Comparison of ENCODE assay signal across 8 mouse cellular contexts in the genomic region with DNA sequence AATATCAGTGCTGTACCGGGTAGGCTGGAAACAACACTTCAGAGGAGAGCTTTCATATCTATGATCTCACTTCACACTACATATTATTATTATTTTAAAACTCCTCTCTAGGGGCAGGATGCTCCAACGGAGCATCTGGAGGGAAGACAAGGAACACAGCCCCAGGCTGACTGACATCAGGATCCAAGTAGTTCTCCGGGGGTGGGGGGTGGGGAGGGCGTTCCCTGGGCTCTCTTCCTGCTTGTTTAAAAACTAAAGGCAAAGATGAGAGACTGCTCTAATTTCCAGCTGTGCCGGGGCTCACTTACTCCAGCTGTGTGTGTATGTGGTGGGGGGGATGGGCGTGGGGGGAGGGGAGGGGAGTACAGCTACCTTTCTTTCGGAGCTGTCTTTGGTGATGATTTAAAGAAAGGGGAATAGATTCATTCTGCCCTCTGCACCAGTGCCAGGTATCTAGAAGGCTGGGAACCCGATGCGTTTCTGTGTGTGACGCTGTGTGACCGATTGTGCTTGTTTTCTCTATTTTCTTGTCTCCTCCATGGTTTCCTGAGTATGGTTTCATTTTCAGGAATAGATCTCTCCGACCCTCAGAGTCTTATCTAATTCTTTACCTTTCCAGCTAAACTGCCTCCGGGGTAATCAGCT. TPM values are rescaled to one million over a fixed set of nuclear protein-coding genes. Genes with fewer than 3 reads are reported as not detected.
DNase-seq lines count a peak whose midpoint lies in the region; ATAC-seq and TF ChIP-seq lines count a peak whose summit lies in the region.

No protein-coding gene starts in this region.

- peak overlapping the region; percentile 54 for H3K27ac ChIP-seq in hindbrain, embryonic 10.5 days
- H3K27ac ChIP-seq in lung, postnatal 0 days (ENCODE audit: low read length): 0 out of 2 replicates have a peak overlapping the region, but pooled peaks have one; percentile 60

- 5% methylated on average over 13 of the region's 13 CpGs for WGBS in hindbrain, embryonic 10.5 days
- WGBS in lung, postnatal 0 days: 4% methylated on average over 13 of the region's 13 CpGs

- DNase-seq in gastrocnemius, postnatal 14 days: peak; percentile 10
- no peak for DNase-seq in gastrocnemius, postnatal 10 days
- DNase-seq in embryo, embryonic 10 days (ENCODE audit: low spot score): peak; percentile 21
- peak; percentile 33 for DNase-seq in hindbrain, embryonic 10.5 days (ENCODE audit: low spot score)
- peak; percentile 68 for DNase-seq in lung, postnatal 0 days (ENCODE audit: low spot score)
- DNase-seq in thymus, postnatal 25 days: peak; percentile 14
- no peak for DNase-seq in right cerebral cortex, postnatal 10 days (ENCODE audit: low spot score in 2 of 2)
- DNase-seq in cerebellum, postnatal 4 days (ENCODE audit: low spot score in 2 of 2): no peak

- H3K9me3 ChIP-seq in hindbrain, embryonic 10.5 days: no peaks in the 10 kb centered on the region
- no peaks in the 10 kb centered on the region for H3K9me3 ChIP-seq in lung, postnatal 0 days (ENCODE audit: low read length)

- H3K9ac ChIP-seq in lung, postnatal 0 days (replicated peaks; ENCODE audit: low read depth): no peak overlapping the region; the same call in 1 of the 2 replicates

- peak overlapping the region; percentile 56 for H3K4me2 ChIP-seq in lung, postnatal 0 days (replicated peaks; ENCODE audit: low read depth, low read length)

- H3K27me3 ChIP-seq in hindbrain, embryonic 10.5 days (ENCODE audit: insufficient read depth, poor library complexity, severe bottlenecking): no peaks in the 10 kb centered on the region
- H3K27me3 ChIP-seq in lung, postnatal 0 days (replicated peaks; ENCODE audit: insufficient read depth, low read length): no peaks in the 10 kb centered on the region

- no peaks in the 10 kb centered on the region for H3K36me3 ChIP-seq in hindbrain, embryonic 10.5 days
- H3K36me3 ChIP-seq in lung, postnatal 0 days (ENCODE audit: insufficient read depth, low read length): no peaks in the 10 kb centered on the region

- H3K4me1 ChIP-seq in hindbrain, embryonic 10.5 days (replicated peaks): peaks cover 27% of the 10 kb centered on the region
- H3K4me1 ChIP-seq in lung, postnatal 0 days (ENCODE audit: insufficient read depth, low read depth, low read length): peaks cover 7% of the 10 kb centered on the region; the same call in 1 of the 2 replicates

- 0 out of 2 replicates have a peak, but pooled peaks have one; percentile 6 for TF ChIP-seq CTCF in lung, postnatal 0 days (IDR thresholded peaks at IDR 0.05)

- intact Hi-C loops in gastrocnemius, postnatal 14 days (cut with DNase I; ENCODE audit: low total_unique reads): no loop called here

- ATAC-seq in lung, postnatal 0 days: peak; percentile 63

- peak; percentile 36; the same call in 1 of the 2 replicates for TF ChIP-seq EP300 in lung, postnatal 0 days (IDR thresholded peaks at IDR 0.05)

- peak overlapping the region; percentile 40 for H3K4me3 ChIP-seq in hindbrain, embryonic 10.5 days
- peak overlapping the region; percentile 24 for H3K4me3 ChIP-seq in lung, postnatal 0 days (ENCODE audit: low read depth, low read length)

RNA-seq across cellular contexts. Expression of a gene that starts 5.8 kb away (rescaled TPM):
- total RNA-seq in gastrocnemius, postnatal 14 days (2021): not detected
- not detected for total RNA-seq in gastrocnemius, postnatal 10 days (2021)
- not detected in 2 replicates for polyA plus RNA-seq in hindbrain, embryonic 10.5 days (2016; fragmentation: Nextera tagmentation; extraction: Ambion mirVana)
- polyA plus RNA-seq in lung, postnatal 0 days (2015; fragmentation: Nextera tagmentation; extraction: Ambion mirVana): 0.45 and 0.57 TPM in 2 replicates

RNA-seq across cellular contexts. Expression of a gene that starts 34.6 kb away (rescaled TPM):
- 10 to 100 TPM; 21.0 to 32.1 TPM for total RNA-seq in gastrocnemius, postnatal 14 days (2021)
- total RNA-seq in gastrocnemius, postnatal 10 days (2021): 10 to 100 TPM; 30.3 to 33.4 TPM
- polyA plus RNA-seq in hindbrain, embryonic 10.5 days (2016; fragmentation: Nextera tagmentation; extraction: Ambion mirVana): 10.3 and 13.7 TPM in 2 replicates
- 8.3 and 8.6 TPM in 2 replicates for polyA plus RNA-seq in lung, postnatal 0 days (2015; fragmentation: Nextera tagmentation; extraction: Ambion mirVana)

Comparison
In these comparisons a context has a peak if more than half of its experiments do, and no peak if none do; other contexts are left out.
1. DNase-seq: peak in gastrocnemius, postnatal 14 days (single experiment), embryo, embryonic 10 days (single experiment), hindbrain, embryonic 10.5 days (single experiment), lung, postnatal 0 days (single experiment) and thymus, postnatal 25 days (single experiment); none in gastrocnemius, postnatal 10 days (single experiment), right cerebral cortex, postnatal 10 days (0 of 2) and cerebellum, postnatal 4 days (0 of 2).